Mouse (Mus musculus): ENCODE data around the gene Tacc2.
A peak's percentile ranks its signal among the peaks of the same experiment; 100 is the strongest.

Gene Tacc2

DNA sequence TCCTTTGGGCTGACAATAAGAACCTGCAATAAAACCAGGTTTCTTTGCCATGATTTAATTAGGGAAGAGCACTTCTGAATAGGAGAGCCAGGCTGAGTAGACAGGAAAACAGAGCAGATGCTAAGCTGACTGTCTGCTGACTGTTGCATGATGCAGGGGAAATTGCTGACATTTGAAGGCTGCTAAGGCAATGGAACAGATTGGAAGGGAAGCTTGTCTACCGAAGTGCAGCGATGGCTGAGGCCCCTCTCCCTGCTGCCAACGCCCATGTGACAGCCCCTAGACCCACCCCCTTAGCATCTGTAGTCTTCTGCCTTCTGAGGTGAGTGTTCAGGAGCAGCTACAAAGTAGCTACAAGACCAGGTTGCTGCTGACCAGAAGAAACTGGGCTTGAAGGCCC is 148.9 kb downstream of the Tacc2 start:
- DNase-seq (ENCODE audit: low spot score) = no peak

DNA sequence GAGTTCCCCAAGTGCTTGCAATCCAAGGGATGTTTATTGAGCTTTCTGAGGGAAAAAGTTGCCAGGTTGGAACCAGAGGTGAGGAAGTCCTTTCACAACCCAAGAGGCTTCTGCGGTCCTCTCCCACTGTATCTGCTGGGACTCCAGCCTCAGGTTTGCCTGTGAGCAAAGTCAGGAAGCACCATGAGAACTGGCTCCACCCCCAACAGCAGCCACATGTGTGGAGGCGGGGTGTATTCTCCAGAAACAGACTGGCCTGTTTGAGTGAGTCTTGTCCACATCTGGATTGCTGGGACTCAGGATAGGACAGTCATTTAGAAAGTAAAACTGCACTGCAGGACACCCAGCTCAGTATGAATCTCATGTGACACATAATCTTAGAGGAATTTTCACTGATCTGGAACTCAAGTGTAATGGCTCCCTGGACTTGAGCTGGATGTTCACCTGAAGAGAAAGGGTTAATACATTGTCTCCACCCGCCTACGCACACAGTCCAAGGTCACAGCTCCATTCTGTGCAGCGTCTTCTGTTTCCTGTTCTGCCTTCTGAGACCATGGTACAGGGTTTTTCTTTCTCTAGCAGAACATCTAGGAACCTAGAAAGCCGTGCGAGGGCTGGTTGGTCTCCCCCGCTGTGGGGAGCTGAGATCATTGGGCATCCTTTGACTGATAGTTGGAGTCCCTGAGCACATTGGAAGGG is 149.6 kb downstream of the Tacc2 start:
- DNase-seq (ENCODE audit: low spot score) = no peak

GRCm38 (mm10) chr7:130727560-130727959 is 150.3 kb downstream of the Tacc2 start:
- no peak for DNase-seq (ENCODE audit: low spot score)

DNA sequence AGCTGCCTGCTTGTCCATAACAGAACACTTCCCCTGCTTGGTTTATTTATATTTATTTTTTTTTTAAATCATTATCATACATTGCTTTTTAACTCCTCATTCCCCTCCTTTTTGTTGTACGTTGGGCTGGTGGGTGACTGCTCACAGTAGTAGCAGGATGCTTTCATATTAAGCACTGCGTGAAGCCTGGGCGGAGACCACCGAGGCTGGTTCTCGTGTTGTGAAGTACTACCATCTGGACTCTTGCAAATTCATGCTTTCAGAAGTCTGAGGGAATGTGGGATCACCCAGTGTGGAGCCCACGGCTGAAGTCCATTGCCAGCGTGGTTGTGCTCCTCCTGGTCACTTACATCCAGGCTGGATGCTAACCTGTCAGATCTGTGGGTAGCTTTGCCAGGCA is 154.6 kb downstream of the Tacc2 start:
- no peak for DNase-seq (ENCODE audit: low spot score)

DNA sequence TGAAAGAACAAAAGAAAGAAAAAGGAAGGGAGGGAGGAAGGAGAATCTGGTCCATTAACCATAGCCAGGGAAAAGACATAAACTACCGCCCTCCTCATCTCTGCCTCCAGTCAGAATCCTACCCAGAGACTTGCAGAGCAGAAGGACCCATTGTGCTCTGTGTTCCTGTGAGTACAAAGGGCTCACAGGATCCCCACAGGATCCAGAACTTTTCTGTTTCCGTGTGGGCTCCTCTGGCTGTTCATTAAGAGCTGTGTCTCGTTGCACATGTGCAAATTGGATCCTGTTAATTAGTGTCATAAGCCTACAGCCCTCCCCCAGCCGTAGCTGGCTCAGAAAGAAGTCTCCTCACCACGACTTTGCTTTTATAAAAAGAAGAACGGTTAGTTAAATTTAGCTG is 155.7 kb downstream of the Tacc2 start:
- DNase-seq (ENCODE audit: low spot score) = no peak

GRCm38 (mm10) chr7:130733423-130733822 is 156.2 kb downstream of the Tacc2 start:
- DNase-seq (ENCODE audit: low spot score) = no peak

GRCm38 (mm10) chr7:130734195-130734787 is 157.1 kb downstream of the Tacc2 start:
- DNase-seq (ENCODE audit: low spot score) = no peak

DNA sequence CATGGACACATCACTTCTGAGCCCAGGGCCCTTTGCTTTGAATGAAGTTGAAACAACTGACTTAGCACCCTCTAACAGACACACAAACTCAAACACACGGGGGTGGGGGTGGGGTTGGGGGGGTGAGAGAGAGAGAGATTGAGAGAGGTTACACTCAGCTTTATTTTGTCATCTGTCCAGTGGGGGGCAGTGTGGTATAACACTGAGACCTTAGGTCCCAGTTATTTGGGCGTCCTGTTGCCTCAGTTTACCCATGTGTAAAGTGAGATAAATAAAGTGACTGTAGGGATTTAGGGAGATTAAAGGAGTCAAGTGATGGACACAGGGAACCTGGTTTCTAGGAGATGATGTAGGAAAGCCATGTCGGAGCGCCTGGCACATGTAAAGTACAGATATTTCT is 163.9 kb downstream of the Tacc2 start:
- DNase-seq (ENCODE audit: low spot score) = no peak

GRCm38 (mm10) chr7:130743239-130744025 is 166.2 kb downstream of the Tacc2 start:
- DNase-seq (ENCODE audit: low spot score) = no peak

DNA sequence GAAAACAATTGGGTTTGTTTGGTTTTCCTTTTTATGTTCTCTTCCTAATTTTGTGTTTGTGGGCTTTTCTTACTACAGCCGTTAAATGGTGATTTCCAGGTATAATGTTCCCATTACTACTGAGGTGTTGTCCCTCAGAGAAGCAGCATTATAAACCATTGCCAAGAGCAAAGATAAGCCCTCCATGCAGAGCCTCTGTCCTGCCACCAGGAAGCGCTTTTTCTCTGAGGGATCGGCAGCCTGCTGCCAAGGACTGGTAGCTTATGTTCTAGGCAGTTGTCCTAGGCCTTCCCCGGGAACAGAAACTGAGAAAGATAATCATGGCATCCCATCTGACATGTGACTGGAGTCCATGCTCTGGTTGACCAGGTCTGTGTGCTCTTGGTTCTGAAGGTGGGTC is 171.9 kb downstream of the Tacc2 start:
- no peak for DNase-seq (ENCODE audit: low spot score)

- DNase-seq (ENCODE audit: low spot score) = no peak
These were observed 173.7 kb downstream of the Tacc2 start for GRCm38 (mm10) chr7:130750752-130751490.

- no peak for DNase-seq (ENCODE audit: low spot score)
These were observed 174.4 kb downstream of the Tacc2 start for GRCm38 (mm10) chr7:130751678-130752077.

- DNase-seq (ENCODE audit: low spot score) = no peak
These were observed 177.6 kb downstream of the Tacc2 start for GRCm38 (mm10) chr7:130754790-130755189.

- DNase-seq (ENCODE audit: low spot score) = no peak
These were observed 179.2 kb downstream of the Tacc2 start for GRCm38 (mm10) chr7:130756343-130756835.

- DNase-seq (ENCODE audit: low spot score) = no peak
These were observed 180.2 kb downstream of the Tacc2 start for GRCm38 (mm10) chr7:130757326-130757865.

DNA sequence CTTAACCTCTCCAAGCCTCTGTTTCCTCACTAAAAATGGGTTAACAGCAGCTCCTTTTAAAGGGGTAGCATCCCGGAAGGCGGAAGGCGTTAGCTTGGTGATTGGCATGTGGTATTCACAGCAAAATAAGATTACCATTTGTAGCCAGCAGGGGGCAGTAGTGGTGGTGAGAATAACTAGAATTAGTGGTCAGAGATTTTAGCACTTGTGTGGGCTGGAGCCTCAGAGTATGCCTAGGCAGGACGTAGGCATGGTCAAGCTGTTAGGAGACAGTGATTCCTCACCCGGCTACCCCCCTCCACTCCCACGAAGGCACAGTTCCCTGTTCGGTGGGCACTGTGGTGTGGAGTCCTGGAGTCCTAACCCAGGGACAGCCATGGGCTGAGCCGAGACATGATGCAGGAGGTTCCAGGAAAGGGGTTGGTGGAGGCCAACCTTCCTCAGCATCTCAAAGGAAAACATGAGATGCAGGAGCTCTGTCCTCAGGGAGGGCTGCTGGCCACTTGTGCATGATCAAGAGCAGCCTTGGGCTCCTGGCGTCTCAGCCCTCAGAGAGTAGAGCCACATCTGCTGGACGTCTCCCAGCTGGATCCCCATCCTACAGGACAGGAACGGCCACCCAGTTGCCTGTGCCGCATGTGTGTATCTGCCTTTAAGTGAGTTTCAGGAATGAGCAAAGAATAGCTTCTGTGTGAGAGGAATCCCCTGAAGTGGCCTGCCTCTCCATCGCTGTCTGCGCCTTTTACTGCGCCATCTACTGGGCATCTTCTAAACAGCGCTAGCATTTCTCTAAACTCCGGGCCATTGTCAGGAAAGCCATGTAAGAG is 185.0 kb downstream of the Tacc2 start:
- DNase-seq (ENCODE audit: low spot score) = peak; percentile 39

DNA sequence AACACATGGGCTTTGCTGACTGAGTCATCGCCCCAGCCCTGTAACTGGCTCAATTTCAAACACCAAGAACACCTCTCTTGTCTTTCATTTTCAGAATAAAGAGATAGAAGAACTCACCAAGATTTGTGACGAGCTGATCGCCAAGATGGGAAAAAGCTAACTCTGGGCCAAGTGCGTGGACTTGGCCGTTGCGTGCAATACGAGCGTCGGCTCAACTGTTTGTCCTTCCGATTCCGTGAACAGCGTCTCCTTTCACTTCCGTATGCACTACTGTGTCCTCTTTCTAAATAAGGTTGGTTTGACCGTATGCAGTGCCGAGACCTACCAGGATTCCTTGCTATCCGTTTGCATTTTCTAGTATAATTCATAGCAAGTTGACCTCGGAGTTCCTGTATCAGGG is 186.9 kb downstream of the Tacc2 start:
- no peak for DNase-seq (ENCODE audit: low spot score)

- no peak for DNase-seq (ENCODE audit: low spot score)
These were observed 189.4 kb downstream of the Tacc2 start for GRCm38 (mm10) chr7:130766411-130767170.

DNA sequence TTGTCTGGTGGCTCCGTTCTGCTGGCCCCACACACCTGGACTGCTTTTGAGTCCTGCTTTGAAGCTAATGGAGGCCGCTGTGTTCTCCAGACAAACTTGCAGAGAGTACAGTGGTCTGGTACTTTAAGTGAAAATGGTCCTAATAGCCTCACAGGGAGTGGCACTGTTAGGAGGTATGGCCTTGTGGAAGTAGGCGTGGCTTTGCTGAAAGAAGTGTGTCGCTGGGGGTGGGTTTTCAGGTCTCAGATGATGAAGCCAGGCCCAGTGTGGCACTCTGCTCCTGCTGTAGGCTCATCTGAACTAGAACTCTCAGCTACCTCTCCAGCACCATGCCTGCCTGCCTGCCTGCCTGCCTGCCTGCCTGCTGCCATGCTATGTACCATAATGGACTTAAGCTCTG is 190.9 kb downstream of the Tacc2 start:
- no peak for DNase-seq (ENCODE audit: low spot score)

DNA sequence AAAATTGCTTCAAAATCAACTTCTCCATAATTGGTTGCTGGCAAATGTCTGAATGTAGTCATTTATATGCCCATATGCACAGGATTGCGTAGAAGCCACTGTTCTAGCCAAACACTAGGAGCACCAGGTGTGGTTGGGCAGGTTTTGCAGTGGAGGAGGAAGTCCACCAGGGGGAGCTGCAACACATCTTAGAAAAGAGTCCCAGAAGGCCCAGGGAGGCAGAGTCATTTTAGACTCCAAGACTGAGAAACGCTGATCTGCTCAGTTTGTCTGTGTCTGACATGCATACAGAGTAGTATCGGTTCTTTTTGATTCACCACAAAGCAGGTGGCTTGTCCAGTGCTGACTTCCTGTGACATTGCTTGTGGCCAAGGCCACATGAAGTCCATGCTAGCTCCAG is 193.5 kb downstream of the Tacc2 start:
- DNase-seq (ENCODE audit: low spot score) = peak; percentile 44

Data from ovary, adult 18-20 months (tissue).